Mouse (Mus musculus) MEL (cell line): ENCODE results near the gene Rdh8. TPM values are rescaled to one million over a fixed set of nuclear protein-coding genes. Genes with fewer than 3 reads are reported as not detected.
"Not testable (repeated sequence)": the region's sequence is repeated elsewhere in the genome, so short reads cannot be mapped to it uniquely, and the experiment has no call there.

Source experiments
- DNase-seq: peaks from one replicate; pipeline ENCODE4 v3.0.0; 2011; ENCODE audit warnings: low read depth, low spot score
- H3K27ac ChIP-seq: 2 replicates; pipeline ENCODE4 v1.5.1; 2012; ENCODE audit warnings: low read depth, mild to moderate bottlenecking, control low read depth, low read length, moderate library complexity; ENCODE audit not compliant: control insufficient read depth
- H3K27me3 ChIP-seq, 2 experiments: fragments of 150-350 bp in 1 of 2; sonication (generic) in 1 of 2; 2 replicates each; pipeline ENCODE4 v1.6.1; 2012; ENCODE audit warnings: low read length in 2 of 2, mild to moderate bottlenecking in 2 of 2, improper control_type of control experiment in 1 of 2, moderate library complexity in 1 of 2; ENCODE audit not compliant: insufficient read depth in 2 of 2, control insufficient read depth in 1 of 2
- H3K36me3 ChIP-seq, 2 experiments: 2 replicates each; pipeline ENCODE4 v1.6.1; 2012 to 2014; ENCODE audit warnings: low read length in 2 of 2, improper control_type of control experiment in 1 of 2, inconsistent platforms in 1 of 2, mild to moderate bottlenecking in 1 of 2; ENCODE audit not compliant: insufficient read depth in 2 of 2, control insufficient read depth in 1 of 2
- H3K4me1 ChIP-seq, 2 experiments: fragments of 150-350 bp in 1 of 2; sonication (generic) in 1 of 2; 2 replicates each; pipeline ENCODE4 v1.6.1; 2012; ENCODE audit warnings: low read length in 2 of 2, improper control_type of control experiment in 1 of 2, mild to moderate bottlenecking in 1 of 2; ENCODE audit not compliant: insufficient read depth in 2 of 2, control insufficient read depth in 1 of 2
- H3K4me3 ChIP-seq, 2 experiments: fragments of 150-350 bp in 1 of 2; sonication (generic) in 1 of 2; 2 replicates each; pipeline ENCODE4 v1.5.1; 2012; ENCODE audit warnings: low read depth in 2 of 2, low read length in 2 of 2, mild to moderate bottlenecking in 2 of 2, moderate library complexity in 2 of 2, control low read depth in 1 of 2, improper control_type of control experiment in 1 of 2; ENCODE audit not compliant: control insufficient read depth in 1 of 2, insufficient read depth in 1 of 2
- H3K79me2 ChIP-seq: 2 replicates; pipeline ENCODE4 v1.6.1; 2012; ENCODE audit warnings: mild to moderate bottlenecking, low read length, moderate library complexity; ENCODE audit not compliant: control insufficient read depth, poor library complexity, insufficient read depth
- H3K9ac ChIP-seq: 2 replicates; pipeline ENCODE4 v1.6.1; 2012; ENCODE audit warnings: low read depth, mild to moderate bottlenecking, control low read depth, low read length, moderate library complexity; ENCODE audit not compliant: control insufficient read depth, poor library complexity, severe bottlenecking
- H3K9me3 ChIP-seq: fragments of 150-350 bp; sonication (generic); replicated peaks from 2 replicates; pipeline ENCODE4 v1.6.1; 2012; ENCODE audit warnings: mild to moderate bottlenecking, low read length, improper control_type of control experiment, moderate library complexity; ENCODE audit not compliant: insufficient read depth
- POLR2A ChIP-seq, 2 experiments: IDR thresholded peaks; 2 replicates each; pipeline ENCODE4 v1.6.1; 2011 to 2012; ENCODE audit warnings: low read length in 2 of 2, mild to moderate bottlenecking in 2 of 2, control low read depth in 1 of 2, improper control_type of control experiment in 1 of 2, low read depth in 1 of 2, moderate library complexity in 1 of 2; ENCODE audit not compliant: control insufficient read depth in 1 of 2, insufficient read depth in 1 of 2, poor library complexity in 1 of 2
- POLR2AphosphoS5 ChIP-seq: IDR thresholded peaks from 2 replicates; pipeline ENCODE4 v1.6.1; 2012; ENCODE audit warnings: low read depth, borderline replicate concordance, mild to moderate bottlenecking, inconsistent platforms, low read length, moderate library complexity, mixed read lengths
- RAD21 ChIP-seq: IDR thresholded peaks from 2 replicates; pipeline ENCODE4 v1.6.1; 2011; ENCODE audit warnings: mild to moderate bottlenecking, low read depth, low read length, improper control_type of control experiment
- RCOR1 ChIP-seq: IDR thresholded peaks from 2 replicates; pipeline ENCODE4 v1.6.1; 2012; ENCODE audit warnings: low read depth, mild to moderate bottlenecking, inconsistent platforms, low read length, improper control_type of control experiment
- TBP ChIP-seq: IDR thresholded peaks from 2 replicates; pipeline ENCODE4 v1.8.0; 2011; ENCODE audit warnings: low read depth, low read length, improper control_type of control experiment
- USF1 ChIP-seq: IDR thresholded peaks from 2 replicates; pipeline ENCODE4 v1.6.1; 2014; ENCODE audit warnings: low read depth, mild to moderate bottlenecking, inconsistent platforms, low read length, improper control_type of control experiment, moderate library complexity
- polyA plus RNA-seq, 2 experiments: library from polyadenylated mRNA; stranded (reverse) in 1 of 2; unstranded in 1 of 2; fragments of >175 nt in 1 of 2; fragments of >200 nt in 1 of 2; gene quantifications; 2 replicates each; pipeline versions ENCODE4 v1.2.1 to v1.2.4; 2012; ENCODE audit warnings: low replicate concordance in 2 of 2, low read depth in 1 of 2; ENCODE audit not compliant: insufficient read length in 2 of 2, insufficient read depth in 1 of 2, missing spikeins in 1 of 2
- total RNA-seq: library from RNA; depleted of rRNA; stranded (reverse); fragments of 300-350 nt; gene quantifications from 2 replicates; pipeline ENCODE4 v1.2.3, GENCODE M21; 2012

Rdh8 gene
- total and polyA plus RNA-seq, 3 experiments: not detected

GRCm38 (mm10) chr9:20830901-20831643 is 12.8 kb downstream of the Rdh8 start (continued):
- TF ChIP-seq POLR2A (IDR thresholded peaks at IDR 0.05; ENCODE audit: control insufficient read depth in 1 of 2, insufficient read depth in 1 of 2, low read depth in 1 of 2, low read length in 2 of 2, poor library complexity in 1 of 2) (no peak), USF1 (no peak), TBP (peak; percentile 35; the same call in 1 of the 2 replicates)

- H3K9ac ChIP-seq: no peak overlapping the region
- DNase-seq: no peak
- no peaks in the 10 kb centered on the region for H3K9me3 ChIP-seq
- H3K79me2 ChIP-seq: no peaks in the 10 kb centered on the region
- H3K36me3 ChIP-seq: no peaks in the 10 kb centered on the region
- H3K27ac ChIP-seq: no peak overlapping the region
- H3K4me3 ChIP-seq: no peak overlapping the region
- peaks cover 25 to 27% of the 10 kb centered on the region in 2 experiments for H3K27me3 ChIP-seq
- no peaks in the 10 kb centered on the region for H3K4me1 ChIP-seq
- TF ChIP-seq TBP (peak; percentile 67), RCOR1 (no peak)
Observed at GRCm38 (mm10) chr9:20834881-20835280, 16.6 kb downstream of the Rdh8 start.

- H3K9me3 ChIP-seq, H3K9ac ChIP-seq, H3K4me1 ChIP-seq, H3K79me2 ChIP-seq, H3K27ac ChIP-seq, H3K36me3 ChIP-seq, H3K4me3 ChIP-seq, DNase-seq: not testable (repeated sequence)
- peaks cover 20 to 24% of the 10 kb centered on the region in 2 experiments for H3K27me3 ChIP-seq
Observed at GRCm38 (mm10) chr9:20835431-20835954, 17.2 kb downstream of the Rdh8 start.

- H3K27ac ChIP-seq: no peak overlapping the region
- peak; percentile 95; the same call in 1 of the 2 replicates for TF ChIP-seq POLR2AphosphoS5
- no peak for TF ChIP-seq RAD21
- H3K36me3 ChIP-seq: 0 out of 4 replicates have a peak, but pooled peaks cover 0 to under 1% of the 10 kb centered on the region in 2 experiments
- H3K9me3 ChIP-seq: no peaks in the 10 kb centered on the region
- peaks cover 0 to 6% of the 10 kb centered on the region in 2 experiments; a peak in 2 of 4 replicates for H3K4me1 ChIP-seq
- no peak for DNase-seq
- H3K27me3 ChIP-seq: peaks cover 19 to 22% of the 10 kb centered on the region in 2 experiments
- no peaks in the 10 kb centered on the region for H3K79me2 ChIP-seq
- H3K4me3 ChIP-seq: no peak overlapping the region
- H3K9ac ChIP-seq: no peak overlapping the region
Observed at GRCm38 (mm10) chr9:20837184-20837947, 19.1 kb downstream of the Rdh8 start.
